Mouse (Mus musculus) kidney, embryonic 15.5 days (tissue): ENCODE measurements at regions not wholly inside any gene's neighbourhood (a gene's known extent, or its start where the extent isn't known, plus 50 kb on each side); places are given as distances from the start of the nearest gene placed in this dataset.
A peak's percentile ranks its signal among the peaks of the same experiment; 100 is the strongest.
"Not testable (repeated sequence)": the region's sequence is repeated elsewhere in the genome, so short reads cannot be mapped to it uniquely, and the experiment has no call there.

Experiments used
- ATAC-seq: fragments of 200-750 bp; cut with Nextera tagmentation; replicated peaks from 2 replicates; pipeline ENCODE4 v1.8.0; 2017; ENCODE audit warnings: moderate TSS enrichment; ENCODE audit not compliant: low FRiP score
- H3K27ac ChIP-seq: fragments of 300-500 bp; sonication (generic); 2 replicates; pipeline ENCODE4 v1.5.1; 2015; ENCODE audit warnings: mild to moderate bottlenecking, inconsistent platforms
- H3K27me3 ChIP-seq: fragments of 300-500 bp; sonication (generic); 2 replicates; pipeline ENCODE4 v1.6.1; 2015; ENCODE audit warnings: inconsistent platforms
- H3K36me3 ChIP-seq: fragments of 300-500 bp; sonication (generic); 2 replicates; pipeline ENCODE4 v1.6.1; 2015; ENCODE audit warnings: inconsistent platforms
- H3K4me1 ChIP-seq: fragments of 300-500 bp; sonication (generic); 2 replicates; pipeline ENCODE4 v1.6.1; 2015; ENCODE audit warnings: inconsistent platforms
- H3K4me2 ChIP-seq: fragments of 300-500 bp; sonication (generic); 2 replicates; pipeline ENCODE4 v1.6.1; 2015; ENCODE audit warnings: moderate library complexity, mild to moderate bottlenecking, inconsistent platforms
- H3K4me3 ChIP-seq: fragments of 300-500 bp; sonication (generic); replicated peaks from 2 replicates; pipeline ENCODE4 v1.5.1; 2015; ENCODE audit warnings: mild to moderate bottlenecking, inconsistent platforms
- H3K9ac ChIP-seq: fragments of 300-500 bp; sonication (generic); 2 replicates; pipeline ENCODE4 v1.6.1; 2015; ENCODE audit warnings: mild to moderate bottlenecking, inconsistent platforms
- H3K9me3 ChIP-seq: fragments of 300-500 bp; sonication (generic); replicated peaks from 2 replicates; pipeline ENCODE4 v1.6.1; 2016; ENCODE audit warnings: inconsistent platforms
- WGBS: fragments of 180-500 bp; shearing (Covaris S2); methylation state at CpG from one replicate; pipeline ENCODE4 v1.1.7; 2015; ENCODE audit warnings: mixed read lengths; 5-methylcytosine and 5-hydroxymethylcytosine counted together

DNA sequence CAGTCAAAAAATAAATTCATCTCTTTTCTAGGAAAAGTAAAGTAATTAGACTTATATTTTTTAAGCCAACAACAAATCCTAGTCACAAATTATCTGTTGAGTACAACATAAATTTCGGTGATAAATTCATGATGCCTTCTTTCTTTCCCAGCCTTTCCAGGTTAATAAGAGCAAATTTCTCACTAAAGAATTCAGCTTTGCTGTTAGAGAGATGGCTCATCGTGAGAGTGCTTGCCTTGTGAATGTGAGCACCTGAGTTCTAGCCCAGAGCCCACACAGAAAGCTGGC is 125.2 kb upstream of the Intu start:
- H3K9ac ChIP-seq = no peak overlapping the region
- no peaks in the 10 kb centered on the region for H3K9me3 ChIP-seq
- H3K4me3 ChIP-seq = no peak overlapping the region
- no peaks in the 10 kb centered on the region for H3K27me3 ChIP-seq
- H3K4me2 ChIP-seq = no peak overlapping the region
- WGBS = 44% methylated on average over 2 of the region's 2 CpGs
- peaks cover 19% of the 10 kb centered on the region for H3K4me1 ChIP-seq
- peak overlapping the region; percentile 48 for H3K27ac ChIP-seq
- ATAC-seq = no peak
- H3K36me3 ChIP-seq = no peaks in the 10 kb centered on the region

DNA sequence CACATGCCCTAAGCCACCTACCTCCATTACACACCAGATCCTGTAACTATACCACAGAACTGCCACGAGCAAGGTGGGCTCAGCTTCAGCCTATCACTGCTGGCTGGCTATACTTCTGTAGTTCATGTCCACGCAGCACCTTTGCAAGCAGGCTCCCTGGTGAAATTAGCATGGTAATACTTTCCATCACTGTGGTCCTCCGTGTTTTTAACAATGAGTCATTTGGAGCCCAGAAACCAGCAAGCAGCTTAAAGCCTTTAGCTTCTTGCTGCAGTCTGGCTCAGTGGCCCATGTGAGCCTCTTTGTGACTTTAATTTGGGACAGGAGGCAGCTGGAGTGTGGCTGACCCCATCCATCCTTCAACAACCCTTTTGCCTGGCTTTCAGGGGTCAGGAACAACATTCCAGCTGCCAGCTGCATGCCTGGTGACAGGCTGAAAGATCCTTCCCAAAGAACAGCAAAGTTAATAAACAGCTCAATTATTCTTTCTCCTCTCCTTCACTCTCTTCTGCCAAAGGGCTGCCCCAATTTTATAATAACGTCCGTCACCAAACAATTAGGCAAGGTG is 122.1 kb upstream of the Intu start:
- 36% methylated on average over 5 of the region's 5 CpGs for WGBS
- Histone ChIP-seq H3K27ac (peak overlapping the region; percentile 76), H3K36me3 (no peaks in the 10 kb centered on the region), H3K9me3 (no peaks in the 10 kb centered on the region), H3K4me3 (no peak overlapping the region), H3K27me3 (no peaks in the 10 kb centered on the region), H3K9ac (no peak overlapping the region), H3K4me1 (peaks cover 36% of the 10 kb centered on the region), H3K4me2 (0 out of 2 replicates have a peak overlapping the region, but pooled peaks have one; percentile 2)
- peak; percentile 58 for ATAC-seq

DNA sequence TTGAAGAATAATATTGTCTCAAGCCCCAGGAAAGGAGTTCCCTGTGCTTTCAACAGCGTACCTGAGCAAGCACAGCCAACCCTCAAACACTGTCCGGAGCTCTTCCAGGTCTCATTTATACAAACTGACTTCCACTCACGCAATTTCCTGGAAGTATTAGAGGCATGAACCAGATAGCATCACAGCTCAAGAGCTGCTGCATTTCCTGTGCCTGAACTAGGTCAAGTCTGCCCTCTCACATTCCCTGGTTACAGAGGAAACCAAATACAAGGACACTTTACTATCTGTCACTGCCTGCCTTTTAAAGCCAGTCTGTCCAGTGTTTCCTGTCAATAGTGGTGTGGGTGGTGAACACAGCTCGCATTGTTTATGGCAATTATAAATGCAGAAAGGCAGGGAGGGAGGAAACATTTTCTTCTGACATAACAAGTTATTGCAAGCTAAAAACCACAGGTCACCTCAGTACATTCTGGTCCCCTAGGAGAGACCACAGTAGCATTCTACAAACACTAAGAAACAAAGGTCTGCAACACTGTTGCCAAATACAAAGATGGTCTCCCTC is 120.3 kb upstream of the Intu start:
- WGBS = 39% methylated on average over 4 of the region's 4 CpGs
- Histone ChIP-seq H3K4me3 (no peak overlapping the region), H3K27me3 (no peaks in the 10 kb centered on the region), H3K4me1 (peaks cover 38% of the 10 kb centered on the region), H3K9ac (no peak overlapping the region), H3K4me2 (no peak overlapping the region), H3K36me3 (no peaks in the 10 kb centered on the region), H3K9me3 (no peaks in the 10 kb centered on the region), H3K27ac (peak overlapping the region; percentile 51; the same call in 1 of the 2 replicates)
- ATAC-seq = peak; percentile 72

DNA sequence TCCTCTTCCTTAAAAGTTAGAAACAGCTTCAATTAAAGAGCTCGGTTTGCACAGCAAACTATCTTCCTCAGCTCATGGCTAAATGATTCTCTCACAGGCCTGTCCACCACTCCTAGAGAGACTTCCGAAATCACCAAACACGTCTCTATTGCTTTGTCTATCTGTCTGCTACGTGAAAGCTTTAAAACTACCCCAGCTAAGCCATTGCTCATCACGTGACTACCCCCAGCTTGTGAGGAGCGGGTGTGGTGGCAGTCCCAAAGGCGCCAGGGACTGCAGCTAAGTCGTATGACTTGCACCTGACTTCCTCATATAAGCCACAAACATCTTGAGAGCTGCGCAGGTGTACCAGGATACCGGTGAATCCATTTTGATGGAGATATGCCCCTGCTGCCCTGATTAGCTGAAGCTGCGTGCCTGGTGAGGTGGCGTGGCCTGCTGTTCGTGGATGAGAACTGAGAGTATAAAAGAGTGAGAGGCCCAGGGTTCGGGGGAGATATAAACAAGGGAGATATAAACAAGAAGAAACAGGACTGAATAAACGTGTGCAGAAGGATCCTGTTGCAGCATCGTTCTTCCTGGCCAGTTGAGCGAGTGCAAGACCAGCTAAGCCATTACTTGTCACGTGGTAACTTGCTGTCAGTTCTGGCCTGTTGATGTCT is 105.8 kb upstream of the Intu start:
- not testable (repeated sequence) for H3K4me3 ChIP-seq, H3K9me3 ChIP-seq, H3K4me2 ChIP-seq, ATAC-seq, H3K27ac ChIP-seq, H3K27me3 ChIP-seq, H3K36me3 ChIP-seq, H3K9ac ChIP-seq, H3K4me1 ChIP-seq
- 72% methylated on average over 18 of the region's 18 CpGs for WGBS

DNA sequence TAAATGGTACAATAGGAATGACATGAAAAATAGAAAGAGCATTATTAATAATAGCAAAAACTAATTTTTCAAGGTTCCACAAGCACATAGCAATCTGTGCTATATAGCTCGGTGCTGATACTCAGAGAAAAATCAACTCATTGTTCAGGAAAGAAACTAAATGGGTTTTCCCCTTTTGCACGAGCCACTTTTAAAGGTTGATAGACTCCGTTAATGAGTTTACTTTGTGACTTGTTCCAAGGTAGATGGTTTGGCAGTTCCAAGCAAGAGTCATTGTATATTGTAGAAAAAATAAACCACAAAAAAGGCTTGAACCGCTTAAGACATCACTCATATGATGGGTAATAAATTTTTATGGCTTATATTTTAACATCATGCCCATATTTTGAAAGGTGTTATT is 105.0 kb upstream of the Intu start:
- no peak for ATAC-seq
- no peaks in the 10 kb centered on the region for H3K36me3 ChIP-seq
- H3K27ac ChIP-seq = no peak overlapping the region
- H3K4me1 ChIP-seq = 0 out of 2 replicates have a peak, but pooled peaks cover 4% of the 10 kb centered on the region
- 61% methylated on average over 4 of the region's 4 CpGs for WGBS
- H3K9ac ChIP-seq = no peak overlapping the region
- H3K4me3 ChIP-seq = no peak overlapping the region
- no peak overlapping the region for H3K4me2 ChIP-seq
- H3K9me3 ChIP-seq = no peaks in the 10 kb centered on the region
- H3K27me3 ChIP-seq = no peaks in the 10 kb centered on the region

DNA sequence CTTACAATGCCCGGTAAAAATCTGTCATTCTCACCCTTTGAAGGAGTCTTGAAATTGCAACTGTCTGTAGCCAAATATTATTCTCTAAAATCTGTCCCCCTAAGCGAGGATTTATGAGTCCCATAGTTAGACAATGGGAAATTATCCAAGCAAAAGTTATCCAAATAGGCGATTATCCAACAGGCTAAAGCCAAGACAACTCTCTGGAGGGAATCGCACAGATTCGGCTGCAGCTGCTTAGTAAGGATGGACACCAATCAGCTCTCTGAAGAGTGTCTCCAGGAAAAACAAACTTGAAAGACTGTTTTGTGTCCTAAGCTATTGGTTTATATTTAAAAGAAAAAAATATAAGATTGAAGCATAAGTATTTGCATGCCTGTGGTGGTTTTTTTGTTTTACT is 103.1 kb upstream of the Intu start:
- Histone ChIP-seq H3K9me3 (no peaks in the 10 kb centered on the region), H3K9ac (no peak overlapping the region), H3K36me3 (no peaks in the 10 kb centered on the region), H3K4me2 (no peak overlapping the region), H3K4me3 (no peak overlapping the region), H3K27ac (no peak overlapping the region), H3K4me1 (0 out of 2 replicates have a peak, but pooled peaks cover 4% of the 10 kb centered on the region), H3K27me3 (no peaks in the 10 kb centered on the region)
- ATAC-seq = no peak
- 53% methylated on average over 5 of the region's 5 CpGs for WGBS

DNA sequence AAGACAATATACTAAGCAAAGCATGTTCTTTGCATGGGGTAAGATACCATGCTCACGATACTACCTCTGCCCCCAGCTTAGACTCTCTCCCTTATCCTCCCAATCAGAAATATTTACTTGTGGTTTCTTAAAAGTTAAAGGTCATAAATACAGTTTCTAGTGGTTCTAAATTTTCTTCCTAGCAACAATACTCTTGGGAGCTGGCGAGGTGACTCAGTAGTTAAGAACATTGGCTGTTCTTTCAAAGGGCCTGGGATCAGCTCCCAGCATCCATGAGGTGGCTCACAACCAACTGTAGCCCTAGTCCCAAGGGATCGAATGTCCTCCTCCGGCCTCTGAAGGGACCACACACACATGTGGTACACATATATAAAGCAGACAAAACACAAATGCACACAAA is 92.8 kb upstream of the Intu start:
- Histone ChIP-seq H3K9ac (no peak overlapping the region), H3K9me3 (no peaks in the 10 kb centered on the region), H3K4me2 (no peak overlapping the region), H3K36me3 (no peaks in the 10 kb centered on the region), H3K27me3 (no peaks in the 10 kb centered on the region), H3K4me3 (no peak overlapping the region), H3K27ac (no peak overlapping the region), H3K4me1 (peaks cover 11% of the 10 kb centered on the region)
- ATAC-seq = no peak
- 85% methylated on average over 4 of the region's 4 CpGs for WGBS

DNA sequence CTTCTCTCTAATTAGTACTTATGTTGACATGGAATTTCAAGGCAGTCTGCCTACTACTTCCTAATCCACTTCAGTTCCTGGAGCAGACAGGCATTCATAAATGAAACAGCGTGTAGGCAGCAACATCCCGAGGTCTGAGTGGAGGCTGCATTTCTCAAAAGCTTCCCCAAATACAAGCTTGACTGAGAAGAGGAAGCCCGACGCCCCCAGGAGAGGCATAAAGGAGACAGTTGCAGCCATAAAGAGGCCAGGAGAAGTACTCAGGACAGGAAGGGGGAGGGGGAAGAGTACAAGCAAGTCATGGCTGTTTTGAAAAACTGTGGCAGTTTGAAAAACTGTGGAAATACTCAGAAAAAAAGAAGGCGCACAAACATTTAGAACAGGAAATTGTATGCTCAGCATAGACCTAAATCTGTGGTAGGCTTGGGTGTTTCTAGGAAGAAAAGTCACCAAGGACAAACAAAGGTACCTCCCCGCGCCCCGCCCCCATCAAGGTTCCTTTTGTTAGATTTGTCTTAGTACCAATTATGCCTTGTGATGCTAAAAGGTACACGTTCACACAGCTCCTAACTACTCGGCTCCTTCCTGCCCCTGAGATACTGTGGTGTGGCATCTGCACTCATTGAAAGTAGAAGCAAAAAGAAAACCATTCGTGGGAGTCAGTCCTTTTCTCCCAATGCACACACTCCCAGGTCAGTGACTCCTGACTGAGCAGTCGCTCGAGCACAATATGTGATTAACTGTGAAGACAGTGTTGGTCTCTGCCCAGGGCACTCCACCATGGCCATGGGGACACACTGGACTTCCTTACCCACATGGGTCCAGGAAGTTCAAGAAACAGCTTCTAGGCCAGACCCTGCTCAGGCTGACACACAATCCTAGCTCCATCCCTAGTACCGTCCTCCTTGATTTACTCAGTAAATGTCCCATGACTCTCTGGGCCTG is 89.7 kb upstream of the Intu start:
- peaks cover 16% of the 10 kb centered on the region for H3K4me1 ChIP-seq
- 39% methylated on average over 14 of the region's 14 CpGs for WGBS
- no peaks in the 10 kb centered on the region for H3K9me3 ChIP-seq
- no peak overlapping the region for H3K4me3 ChIP-seq
- H3K9ac ChIP-seq = no peak overlapping the region
- H3K36me3 ChIP-seq = no peaks in the 10 kb centered on the region
- no peak overlapping the region for H3K4me2 ChIP-seq
- peak; percentile 66; the same call in 1 of the 2 replicates for ATAC-seq
- peak overlapping the region; percentile 45 for H3K27ac ChIP-seq
- no peaks in the 10 kb centered on the region for H3K27me3 ChIP-seq

DNA sequence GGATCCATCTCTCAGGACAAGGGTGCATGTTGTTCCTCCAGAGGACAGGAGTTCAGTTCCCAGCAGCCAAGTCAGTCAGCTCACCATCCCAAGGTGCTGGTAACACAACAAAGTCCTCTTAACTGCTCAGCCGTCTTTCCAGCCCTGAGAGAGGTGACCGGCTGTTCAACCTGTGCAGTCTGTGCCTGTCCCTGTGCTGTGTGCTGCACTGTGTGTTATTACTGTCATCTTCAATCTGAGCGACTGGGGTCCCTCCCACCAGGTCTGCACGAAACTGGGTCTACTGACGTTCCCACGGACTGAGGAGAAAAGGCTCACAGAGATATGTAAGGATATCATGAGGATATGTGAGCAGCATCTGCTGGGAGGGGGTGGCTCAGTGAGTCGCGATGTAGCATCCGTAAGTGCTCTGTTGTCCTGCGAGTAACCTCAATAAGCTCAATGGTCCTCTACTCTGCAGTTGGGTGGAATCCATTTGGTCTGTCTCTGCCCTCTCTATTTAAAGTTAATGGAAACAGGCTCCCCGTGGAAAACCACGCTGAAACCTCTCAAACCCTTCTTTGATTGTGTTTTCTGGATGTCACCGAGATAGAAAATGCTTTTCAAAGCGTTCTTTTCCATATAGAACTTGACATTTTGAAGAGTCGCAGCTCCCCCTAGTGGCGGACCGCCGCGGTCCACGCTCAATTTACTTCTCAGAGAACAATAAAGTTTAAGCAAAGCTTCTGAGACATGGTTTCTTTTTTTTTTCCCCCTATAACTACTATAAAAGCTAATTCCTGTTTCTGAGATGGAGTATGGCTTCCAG is 87.1 kb upstream of the Intu start:
- H3K27me3 ChIP-seq = no peaks in the 10 kb centered on the region
- no peak for ATAC-seq
- no peak overlapping the region for H3K9ac ChIP-seq
- peaks cover 16% of the 10 kb centered on the region for H3K4me1 ChIP-seq
- no peaks in the 10 kb centered on the region for H3K9me3 ChIP-seq
- H3K27ac ChIP-seq = no peak overlapping the region
- peak overlapping the region; percentile 49 for H3K4me2 ChIP-seq
- H3K36me3 ChIP-seq = no peaks in the 10 kb centered on the region
- WGBS = 26% methylated on average over 20 of the region's 20 CpGs
- 0 out of 2 replicates have a peak overlapping the region, but pooled peaks have one; percentile 13 for H3K4me3 ChIP-seq

DNA sequence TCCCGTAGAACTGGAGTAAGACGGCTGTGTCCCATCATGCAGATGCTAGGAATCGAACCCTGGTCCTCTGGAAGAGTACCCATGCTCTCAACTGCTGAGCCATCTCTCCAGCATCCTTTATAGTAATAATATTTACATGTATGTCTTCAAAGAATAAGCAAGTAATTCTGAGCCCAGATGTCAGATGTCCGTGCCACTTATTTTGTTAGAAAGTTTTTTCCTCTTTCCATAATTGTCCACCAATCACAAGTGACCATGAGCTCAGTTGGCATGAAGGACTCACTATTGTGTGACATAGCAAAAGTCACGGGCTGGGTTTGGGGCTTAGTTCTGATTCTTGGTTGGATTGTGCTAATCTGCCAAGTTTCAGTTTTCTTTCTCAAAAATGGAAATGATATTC is 78.1 kb upstream of the Intu start:
- H3K27ac ChIP-seq = no peak overlapping the region
- H3K27me3 ChIP-seq = no peaks in the 10 kb centered on the region
- H3K9me3 ChIP-seq = no peaks in the 10 kb centered on the region
- no peak overlapping the region for H3K9ac ChIP-seq
- no peak overlapping the region for H3K4me3 ChIP-seq
- 90% methylated on average over 5 of the region's 5 CpGs for WGBS
- peaks cover 3% of the 10 kb centered on the region; the same call in 1 of the 2 replicates for H3K4me1 ChIP-seq
- H3K4me2 ChIP-seq = no peak overlapping the region
- no peak for ATAC-seq
- no peaks in the 10 kb centered on the region for H3K36me3 ChIP-seq

DNA sequence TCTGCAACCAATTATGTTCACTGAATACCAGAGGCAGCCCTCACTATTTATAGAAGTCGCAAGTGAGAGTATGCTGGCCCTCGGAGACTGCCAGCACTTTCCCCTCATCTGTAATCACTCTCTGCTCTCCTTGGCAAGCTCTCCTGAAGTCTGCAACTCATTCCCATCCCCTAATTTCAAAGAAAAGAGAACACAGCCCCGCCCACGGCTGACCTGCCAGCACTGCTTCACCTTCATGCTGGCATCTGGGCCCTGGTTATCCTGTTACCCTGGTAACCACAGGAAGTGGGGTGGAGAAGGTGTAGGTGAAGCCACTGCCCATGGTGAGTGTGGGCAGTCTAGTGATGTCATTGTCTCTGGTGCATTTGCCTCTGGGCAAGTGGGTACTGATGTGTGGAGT is 77.5 kb upstream of the Intu start:
- Histone ChIP-seq H3K9ac (no peak overlapping the region), H3K9me3 (no peaks in the 10 kb centered on the region), H3K4me1 (peaks cover 3% of the 10 kb centered on the region; the same call in 1 of the 2 replicates), H3K36me3 (no peaks in the 10 kb centered on the region), H3K27me3 (no peaks in the 10 kb centered on the region), H3K27ac (no peak overlapping the region), H3K4me2 (no peak overlapping the region), H3K4me3 (no peak overlapping the region)
- no peak for ATAC-seq
- WGBS = 36% methylated on average over 4 of the region's 4 CpGs
